Mouse (Mus musculus) midbrain, embryonic 15.5 days (tissue): ENCODE results near the gene Mlh1. TPM values are rescaled to one million over a fixed set of nuclear protein-coding genes. Genes with fewer than 3 reads are reported as not detected.
A peak's percentile ranks its signal among the peaks of the same experiment; 100 is the strongest.

Experiments
- ATAC-seq: fragments of 200-750 bp; cut with Nextera tagmentation; replicated peaks from 2 replicates; pipeline ENCODE4 v1.8.0; 2017; ENCODE audit warnings: moderate TSS enrichment
- H3K27ac ChIP-seq: fragments of 300-500 bp; sonication (generic); 2 replicates; pipeline ENCODE4 v1.5.1; 2015; ENCODE audit warnings: mild to moderate bottlenecking, inconsistent platforms
- H3K27me3 ChIP-seq: fragments of 300-500 bp; sonication (generic); replicated peaks from 2 replicates; pipeline ENCODE4 v1.6.1; 2015; ENCODE audit warnings: inconsistent platforms
- H3K36me3 ChIP-seq: fragments of 300-500 bp; sonication (generic); replicated peaks from 2 replicates; pipeline ENCODE4 v1.6.1; 2015; ENCODE audit warnings: inconsistent platforms
- H3K4me1 ChIP-seq: fragments of 300-500 bp; sonication (generic); 2 replicates; pipeline ENCODE4 v1.6.1; 2015; ENCODE audit warnings: inconsistent platforms
- H3K4me2 ChIP-seq: fragments of 300-500 bp; sonication (generic); 2 replicates; pipeline ENCODE4 v1.6.1; 2015; ENCODE audit warnings: inconsistent platforms, mild to moderate bottlenecking, moderate library complexity
- H3K4me3 ChIP-seq: fragments of 300-500 bp; sonication (generic); 2 replicates; pipeline ENCODE4 v1.5.1; 2015; ENCODE audit warnings: mild to moderate bottlenecking, inconsistent platforms
- H3K9ac ChIP-seq: fragments of 300-500 bp; sonication (generic); 2 replicates; pipeline ENCODE4 v1.6.1; 2015; ENCODE audit warnings: mild to moderate bottlenecking, inconsistent platforms
- H3K9me3 ChIP-seq: fragments of 300-500 bp; sonication (generic); 2 replicates; pipeline ENCODE4 v1.6.1; 2016; ENCODE audit warnings: inconsistent platforms
- WGBS: fragments of 180-500 bp; shearing (Covaris S2); methylation state at CpG from one replicate; pipeline ENCODE4 v1.1.7; 2015; ENCODE audit warnings: mixed read lengths; 5-methylcytosine and 5-hydroxymethylcytosine counted together
- polyA plus RNA-seq: library from polyadenylated mRNA; unstranded; fragments of >200 nt; fragmentation: Nextera tagmentation; extraction: Ambion mirVana; gene quantifications from 2 replicates; pipeline ENCODE4 v1.2.1, GENCODE M21; 2015

Gene Mlh1
- 25.7 and 31.3 TPM in 2 replicates for polyA plus RNA-seq

GRCm38 (mm10) chr9:111271434-111272160 lies at the start of gene Mlh1, which contains the start of gene Epm2aip1:
Gene Mlh1, minus strand, starts transcription at chr9:111271791.
Gene Epm2aip1, plus strand, starts transcription at chr9:111271929.
- Histone ChIP-seq H3K9ac (peak within 1 kb of the TSS; percentile 91), H3K4me3 (peak within 1 kb of the TSS; percentile 96), H3K9me3 (no peaks in the 10 kb centered on the region), H3K27me3 (no peaks in the 10 kb centered on the region), H3K4me2 (peak within 1 kb of the TSS; percentile 76), H3K4me1 (peaks cover 49% of the 10 kb centered on the region), H3K27ac (peak within 1 kb of the TSS; percentile 98), H3K36me3 (peaks cover 2% of the 10 kb centered on the region; the same call in 1 of the 2 replicates)
- 1% methylated on average over 64 of the region's 64 CpGs for whole genome bisulfite sequencing
- peak; percentile 100 for ATAC-seq

GRCm38 (mm10) chr9:111320912-111321311 lies 49.3 kb upstream of the Mlh1 start:
- no peaks in the 10 kb centered on the region for H3K27me3 ChIP-seq
- WGBS = 84% methylated on average over 4 of the region's 4 CpGs
- no peak overlapping the region for H3K4me2 ChIP-seq

GRCm38 (mm10) chr9:111314219-111314618 lies 42.6 kb upstream of the Mlh1 start:
- no peak overlapping the region for H3K27ac ChIP-seq
- 39% methylated on average over 5 of the region's 5 CpGs for WGBS
- peaks cover 23% of the 10 kb centered on the region for H3K4me1 ChIP-seq
- no peak for ATAC-seq
- H3K9ac ChIP-seq = no peak overlapping the region
- no peaks in the 10 kb centered on the region for H3K36me3 ChIP-seq
- H3K4me2 ChIP-seq = no peak overlapping the region
- H3K4me3 ChIP-seq = no peak overlapping the region
- H3K27me3 ChIP-seq = peaks cover 39% of the 10 kb centered on the region
- peaks cover 5% of the 10 kb centered on the region; the same call in 1 of the 2 replicates for H3K9me3 ChIP-seq

More at GRCm38 (mm10) chr9:111320912-111321311, 49.3 kb upstream of the Mlh1 start:
- no peak for ATAC-seq
- Histone ChIP-seq H3K9ac (no peak overlapping the region), H3K4me1 (no peaks in the 10 kb centered on the region), H3K9me3 (no peaks in the 10 kb centered on the region), H3K27ac (no peak overlapping the region), H3K4me3 (no peak overlapping the region), H3K36me3 (no peaks in the 10 kb centered on the region)

- no peak overlapping the region for H3K4me3 ChIP-seq
- peaks cover 5% of the 10 kb centered on the region; the same call in 1 of the 2 replicates for H3K9me3 ChIP-seq
- no peak for ATAC-seq
- no peak overlapping the region for H3K9ac ChIP-seq
- H3K36me3 ChIP-seq = no peaks in the 10 kb centered on the region
- H3K4me1 ChIP-seq = peaks cover 23% of the 10 kb centered on the region
- no peak overlapping the region for H3K27ac ChIP-seq
- WGBS = 27% methylated on average over 5 of the region's 5 CpGs
- H3K27me3 ChIP-seq = peaks cover 43% of the 10 kb centered on the region
- peak overlapping the region; percentile 90 for H3K4me2 ChIP-seq
Measured at GRCm38 (mm10) chr9:111313793-111314192, 42.2 kb upstream of the Mlh1 start.

GRCm38 (mm10) chr9:111313299-111313698 lies 41.7 kb upstream of the Mlh1 start:
- Histone ChIP-seq H3K9me3 (peaks cover 5% of the 10 kb centered on the region; the same call in 1 of the 2 replicates), H3K9ac (no peak overlapping the region), H3K4me3 (peak overlapping the region; percentile 60; the same call in 1 of the 2 replicates), H3K27ac (no peak overlapping the region), H3K36me3 (no peaks in the 10 kb centered on the region), H3K4me1 (peaks cover 23% of the 10 kb centered on the region), H3K27me3 (peaks cover 44% of the 10 kb centered on the region), H3K4me2 (peak overlapping the region; percentile 90)
- ATAC-seq = no peak
- WGBS = 13% methylated on average over 5 of the region's 6 CpGs

GRCm38 (mm10) chr9:111312442-111313141 lies 41.0 kb upstream of the Mlh1 start:
- H3K9ac ChIP-seq = peak overlapping the region; percentile 58
- H3K27me3 ChIP-seq = peaks cover 44% of the 10 kb centered on the region
- peak overlapping the region; percentile 90 for H3K4me2 ChIP-seq
- H3K9me3 ChIP-seq = peaks cover 5% of the 10 kb centered on the region; the same call in 1 of the 2 replicates
- H3K27ac ChIP-seq = peak overlapping the region; percentile 35; the same call in 1 of the 2 replicates
- peak overlapping the region; percentile 60 for H3K4me3 ChIP-seq
- H3K4me1 ChIP-seq = peaks cover 23% of the 10 kb centered on the region
- no peaks in the 10 kb centered on the region for H3K36me3 ChIP-seq
- ATAC-seq = peak; percentile 57
- 1% methylated on average over 45 of the region's 59 CpGs for WGBS

GRCm38 (mm10) chr9:111311843-111312441 lies 40.4 kb upstream of the Mlh1 start:
- no peaks in the 10 kb centered on the region for H3K36me3 ChIP-seq
- peak overlapping the region; percentile 58 for H3K9ac ChIP-seq
- H3K4me1 ChIP-seq = peaks cover 23% of the 10 kb centered on the region
- 2% methylated on average over 87 of the region's 98 CpGs for WGBS
- ATAC-seq = peak; percentile 77
- peak overlapping the region; percentile 90 for H3K4me2 ChIP-seq
- peak overlapping the region; percentile 60 for H3K4me3 ChIP-seq
- peaks cover 44% of the 10 kb centered on the region for H3K27me3 ChIP-seq
- H3K27ac ChIP-seq = peak overlapping the region; percentile 35
- H3K9me3 ChIP-seq = peaks cover 5% of the 10 kb centered on the region; the same call in 1 of the 2 replicates

GRCm38 (mm10) chr9:111311031-111311842 lies 39.6 kb upstream of the Mlh1 start, which contains the start of gene Trank1:
Gene Trank1, plus strand, starts transcription at chr9:111311739.
- Histone ChIP-seq H3K4me3 (peak within 1 kb of the TSS; percentile 60), H3K27me3 (peaks cover 44% of the 10 kb centered on the region), H3K36me3 (no peaks in the 10 kb centered on the region), H3K4me2 (peak within 1 kb of the TSS; percentile 90), H3K9ac (peak within 1 kb of the TSS; percentile 58), H3K27ac (peak within 1 kb of the TSS; percentile 35), H3K4me1 (peaks cover 23% of the 10 kb centered on the region), H3K9me3 (peaks cover 5% of the 10 kb centered on the region; the same call in 1 of the 2 replicates)
- ATAC-seq = peak; percentile 75
- 8% methylated on average over 72 of the region's 72 CpGs for WGBS

- 89% methylated on average over 7 of the region's 7 CpGs for WGBS
- H3K9me3 ChIP-seq = no peaks in the 10 kb centered on the region
- no peak overlapping the region for H3K27ac ChIP-seq
- H3K36me3 ChIP-seq = no peaks in the 10 kb centered on the region
- peaks cover 22% of the 10 kb centered on the region for H3K27me3 ChIP-seq
- no peak overlapping the region for H3K9ac ChIP-seq
- ATAC-seq = no peak
- no peak overlapping the region for H3K4me2 ChIP-seq
- H3K4me3 ChIP-seq = no peak overlapping the region
- peaks cover 2% of the 10 kb centered on the region for H3K4me1 ChIP-seq
Measured at GRCm38 (mm10) chr9:111306142-111306541, 34.6 kb upstream of the Mlh1 start.

GRCm38 (mm10) chr9:111304036-111304435 lies 32.4 kb upstream of the Mlh1 start:
- Histone ChIP-seq H3K4me1 (no peaks in the 10 kb centered on the region), H3K36me3 (no peaks in the 10 kb centered on the region), H3K4me2 (no peak overlapping the region), H3K9me3 (no peaks in the 10 kb centered on the region), H3K27me3 (0 out of 2 replicates have a peak, but pooled peaks cover 3% of the 10 kb centered on the region), H3K4me3 (no peak overlapping the region), H3K27ac (no peak overlapping the region), H3K9ac (no peak overlapping the region)
- 94% methylated on average over 6 of the region's 6 CpGs for WGBS
- no peak for ATAC-seq

GRCm38 (mm10) chr9:111302196-111302831 lies 30.7 kb upstream of the Mlh1 start:
- Histone ChIP-seq H3K9ac (no peak overlapping the region), H3K4me3 (no peak overlapping the region), H3K4me2 (no peak overlapping the region), H3K27me3 (no peaks in the 10 kb centered on the region), H3K27ac (no peak overlapping the region), H3K9me3 (no peaks in the 10 kb centered on the region), H3K36me3 (no peaks in the 10 kb centered on the region), H3K4me1 (no peaks in the 10 kb centered on the region)
- 47% methylated on average over 12 of the region's 12 CpGs for whole genome bisulfite sequencing
- ATAC-seq = no peak
